Mouse (Mus musculus) forelimb bud, embryonic 11.5 days (tissue): ENCODE measurements around the gene Tmtc4.

Experiments
- DNase-seq: peaks from one replicate; pipeline ENCODE4 v3.0.0-alpha.2; 2012; ENCODE audit warnings: low read depth, low spot score

Tmtc4 gene

DNA sequence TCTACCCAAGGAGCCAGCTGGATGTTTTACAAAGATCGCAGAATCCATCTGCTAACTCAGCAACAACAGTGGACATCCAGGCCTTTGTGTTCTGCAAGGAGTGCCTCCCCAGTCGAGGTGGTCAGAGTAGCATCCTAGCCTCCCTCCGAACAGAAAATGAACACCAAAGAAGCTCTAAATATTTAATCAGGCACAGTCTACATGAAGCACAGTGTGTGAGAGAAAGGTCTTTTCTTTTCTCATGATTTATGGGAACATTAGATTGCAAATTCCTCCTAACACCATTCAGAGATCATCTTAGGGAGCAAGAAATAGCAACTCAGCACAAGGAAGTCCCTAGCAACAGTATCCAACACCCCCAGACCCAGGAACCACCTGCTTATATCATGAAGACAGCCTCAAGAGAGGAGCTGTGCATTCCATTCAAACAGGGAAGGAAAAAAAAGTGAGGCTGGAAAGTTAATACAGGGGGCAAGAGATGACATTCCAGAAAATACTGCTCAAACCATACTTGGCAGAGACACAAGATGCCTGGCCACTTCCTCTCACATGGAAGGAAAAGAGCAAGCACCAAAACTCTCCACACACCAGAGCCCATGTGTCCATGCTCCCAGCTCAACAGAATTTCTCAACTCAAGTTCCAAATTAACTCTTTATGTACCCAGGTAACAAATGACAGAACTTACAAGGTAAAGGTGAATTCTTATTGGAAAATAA lies 8.8 kb downstream of the Tmtc4 start:
- DNase-seq: no peak

DNA sequence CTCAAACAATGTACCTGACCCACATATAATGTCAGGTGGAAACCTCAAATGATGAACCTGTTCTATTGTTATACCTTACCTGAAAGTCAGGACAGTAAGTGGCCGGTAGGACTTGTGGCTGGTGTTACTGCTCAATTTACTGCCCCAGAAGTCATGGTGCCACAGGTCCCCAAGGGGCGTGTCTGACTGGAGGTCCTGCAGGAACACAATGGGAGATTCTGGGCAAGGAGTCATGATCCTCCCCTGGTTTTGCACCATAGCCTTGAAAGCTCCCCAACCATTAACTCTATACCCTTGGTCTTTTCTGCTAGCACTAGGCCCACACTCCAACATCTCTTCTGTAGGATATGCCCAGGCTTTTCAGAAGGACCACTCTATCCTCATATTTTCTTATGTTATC lies 10.7 kb downstream of the Tmtc4 start:
- DNase-seq: no peak

GRCm38 (mm10) chr14:122968049-122968448 lies 15.8 kb downstream of the Tmtc4 start:
- no peak for DNase-seq

DNA sequence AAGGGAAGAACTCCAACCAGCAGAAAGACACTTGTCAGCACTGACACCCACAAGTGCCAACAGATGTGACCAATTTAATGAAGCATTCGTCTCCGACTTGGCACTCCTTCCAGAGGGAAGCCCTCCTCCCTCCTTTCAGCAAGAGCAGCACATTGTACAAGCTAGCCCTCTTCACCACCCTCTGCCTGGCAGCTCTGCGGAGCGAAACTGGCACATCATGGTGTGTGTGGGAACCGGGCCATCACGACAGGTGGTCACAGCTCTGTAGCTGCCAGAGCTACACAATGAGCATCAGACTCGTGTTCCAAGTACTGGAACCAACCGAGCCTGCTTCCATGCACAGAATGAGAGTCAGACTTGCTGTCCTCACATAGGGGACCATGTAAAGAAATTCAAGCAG lies 25.9 kb downstream of the Tmtc4 start:
- DNase-seq: no peak

- peak; percentile 46 for DNase-seq
Measured at GRCm38 (mm10) chr14:122953331-122953730, 30.5 kb downstream of the Tmtc4 start.

GRCm38 (mm10) chr14:122952556-122952955 lies 31.3 kb downstream of the Tmtc4 start:
- DNase-seq: no peak

GRCm38 (mm10) chr14:122951676-122952445 lies 32.0 kb downstream of the Tmtc4 start:
- no peak for DNase-seq

DNA sequence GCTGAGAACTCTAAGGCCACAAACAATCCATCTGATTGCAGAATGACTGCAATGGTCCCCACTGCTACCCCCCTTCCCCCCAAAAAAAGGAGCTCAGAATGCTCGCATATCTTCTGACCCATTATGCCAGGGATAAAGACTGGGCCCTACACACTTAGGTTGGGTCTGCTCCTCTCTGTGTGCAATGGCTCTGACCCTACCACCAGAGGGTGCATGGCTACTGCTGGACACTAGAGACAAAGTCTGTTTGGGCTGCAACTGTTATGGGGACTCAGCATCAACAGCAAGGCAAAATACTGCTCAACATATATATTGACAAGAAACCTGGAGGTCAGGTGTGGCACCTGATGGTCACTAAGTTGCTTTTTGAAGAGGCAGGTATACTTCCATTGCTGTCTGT lies 32.9 kb downstream of the Tmtc4 start:
- no peak for DNase-seq

GRCm38 (mm10) chr14:122943475-122943853 lies 40.4 kb downstream of the Tmtc4 start:
- no peak for DNase-seq

GRCm38 (mm10) chr14:122942757-122943474 lies 40.9 kb downstream of the Tmtc4 start:
- DNase-seq: peak; percentile 64

DNA sequence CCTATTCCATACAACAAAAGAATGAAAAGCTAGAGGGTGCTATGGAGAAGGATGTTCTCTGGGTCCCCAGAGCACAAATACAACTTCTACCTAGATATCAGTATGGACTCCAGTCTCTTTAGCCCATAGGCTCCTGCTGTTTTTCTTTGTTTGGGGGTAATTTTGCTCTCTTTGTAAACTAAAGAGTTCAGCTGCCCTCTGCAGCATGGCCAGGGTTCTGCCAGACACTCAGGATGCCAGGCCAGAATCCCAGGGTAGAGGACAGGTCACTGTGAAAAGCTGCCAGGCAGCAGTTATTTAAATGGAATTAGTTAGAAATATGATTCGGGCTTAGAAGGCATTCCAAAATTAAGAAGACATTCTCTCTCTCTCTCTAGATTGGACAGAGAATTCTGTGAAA lies 47.4 kb downstream of the Tmtc4 start:
- DNase-seq: no peak

DNA sequence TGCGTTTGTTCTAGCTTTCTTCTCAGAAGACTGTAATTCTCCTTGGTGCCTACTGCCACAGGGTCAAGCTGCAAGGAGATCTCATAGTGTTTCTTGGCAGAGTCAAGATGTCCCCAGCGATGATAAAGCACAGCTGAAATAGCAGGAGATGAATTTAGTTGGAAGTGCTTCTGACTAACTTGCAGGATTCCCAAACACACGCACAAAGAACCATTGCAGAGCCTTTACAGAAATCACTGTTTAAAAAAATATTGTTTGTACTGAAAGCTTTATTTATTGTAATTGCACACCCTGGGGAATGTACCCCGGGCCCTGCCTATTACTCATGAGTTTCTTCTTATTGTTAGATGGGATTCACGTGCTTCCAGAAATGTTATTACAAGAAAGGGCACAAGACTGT lies 63.8 kb downstream of the Tmtc4 start:
- DNase-seq: no peak

DNA sequence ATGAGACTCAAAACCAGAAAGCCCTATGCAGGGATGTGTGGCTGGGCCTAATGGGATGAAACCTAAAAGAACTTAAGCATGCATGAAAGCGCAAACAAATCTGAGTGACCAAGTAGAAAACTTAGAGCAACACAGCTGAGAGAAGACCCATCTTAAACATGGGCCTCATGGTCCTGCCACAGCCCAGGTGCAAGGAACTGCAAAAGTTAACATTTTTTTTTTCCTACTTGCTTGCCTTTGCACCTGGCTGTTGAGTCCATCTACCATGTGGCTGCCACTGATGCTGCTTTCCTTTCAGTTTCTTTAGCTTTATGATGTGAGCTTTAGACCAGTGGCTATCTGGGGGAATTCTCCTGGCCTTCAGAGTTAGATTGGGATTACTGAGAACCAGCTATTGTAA lies 66.2 kb downstream of the Tmtc4 start:
- no peak for DNase-seq

DNA sequence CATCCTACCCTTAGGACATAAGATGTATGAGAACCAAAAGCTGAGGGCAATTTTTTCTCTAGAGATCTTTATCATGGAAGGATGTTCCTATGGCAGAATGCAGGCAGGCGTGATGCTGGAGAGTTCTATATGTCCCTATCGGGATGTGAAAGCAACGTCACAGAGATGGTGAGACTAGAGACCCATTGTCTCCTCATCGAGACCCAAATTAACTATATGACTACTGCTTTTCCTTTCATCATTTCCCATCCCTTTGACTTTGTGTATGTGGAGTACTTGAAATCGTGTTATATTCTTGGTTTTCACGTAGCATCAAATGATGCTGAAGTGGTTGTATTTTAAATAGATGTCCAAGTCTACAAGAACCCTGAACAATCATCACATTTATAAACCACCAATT lies 70.2 kb downstream of the Tmtc4 start, which contains the start of gene Ggact:
TSS of gene Ggact (minus strand) at position 101 of the 400 bp plus-strand sequence.
- DNase-seq: no peak

- peak; percentile 51 for DNase-seq
Measured at GRCm38 (mm10) chr14:122912812-122913498, 70.9 kb downstream of the Tmtc4 start.

DNA sequence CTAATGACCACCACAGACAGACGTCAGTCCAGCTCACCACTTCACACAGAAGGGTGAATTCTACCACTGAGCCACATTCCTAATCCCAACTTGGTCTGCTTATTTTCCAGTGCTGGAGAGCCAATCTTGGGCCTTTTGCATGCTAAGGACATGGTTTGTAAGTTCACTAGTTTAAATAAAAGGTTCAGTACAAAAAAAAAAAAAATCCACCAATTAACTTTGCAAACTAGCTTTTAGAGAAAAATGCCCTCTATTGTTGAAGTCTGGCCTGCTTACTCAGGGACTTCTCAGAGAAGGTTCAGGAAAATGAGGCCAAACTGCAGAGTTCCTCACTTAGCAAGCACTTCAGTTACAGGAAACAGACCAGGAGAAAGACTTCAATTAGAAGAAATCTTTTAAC lies 71.7 kb downstream of the Tmtc4 start:
- DNase-seq: no peak

- DNase-seq: no peak
Measured at GRCm38 (mm10) chr14:122911265-122911664, 72.6 kb downstream of the Tmtc4 start.

DNA sequence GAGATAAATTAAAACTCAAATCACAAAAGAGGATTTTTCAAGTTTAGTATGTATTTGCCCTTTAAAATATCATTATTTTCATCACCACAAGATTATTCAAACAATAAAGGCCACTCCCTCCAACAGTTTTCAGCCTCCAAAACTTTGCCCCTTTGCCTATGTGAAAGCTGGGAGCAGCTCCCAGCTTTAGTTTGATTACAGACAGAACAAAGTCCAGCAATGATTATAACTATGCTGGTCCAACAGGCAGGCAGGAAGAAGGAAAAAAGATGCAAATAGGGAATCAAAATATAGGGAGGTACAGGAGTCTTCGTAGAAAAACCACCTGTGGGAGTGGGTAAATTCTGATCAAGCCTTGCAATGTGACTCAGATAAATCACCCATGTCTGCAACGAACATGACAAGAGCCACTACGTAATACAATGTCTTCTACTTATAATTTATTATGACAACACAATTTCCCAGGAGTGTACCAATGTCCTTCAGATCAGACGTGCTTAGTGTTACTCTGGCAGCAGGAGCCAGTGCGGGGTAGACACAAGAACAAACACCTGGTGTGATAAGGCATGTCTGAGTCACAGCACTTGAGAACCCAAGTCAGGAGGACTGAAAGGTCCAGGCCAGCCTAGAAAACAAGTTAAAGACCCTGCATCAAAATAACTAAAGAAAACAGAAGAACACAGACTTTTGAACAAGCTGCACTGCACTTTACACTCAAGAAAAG lies 74.3 kb downstream of the Tmtc4 start:
- no peak for DNase-seq

GRCm38 (mm10) chr14:122908075-122908474 lies 75.8 kb downstream of the Tmtc4 start:
- DNase-seq: no peak

DNA sequence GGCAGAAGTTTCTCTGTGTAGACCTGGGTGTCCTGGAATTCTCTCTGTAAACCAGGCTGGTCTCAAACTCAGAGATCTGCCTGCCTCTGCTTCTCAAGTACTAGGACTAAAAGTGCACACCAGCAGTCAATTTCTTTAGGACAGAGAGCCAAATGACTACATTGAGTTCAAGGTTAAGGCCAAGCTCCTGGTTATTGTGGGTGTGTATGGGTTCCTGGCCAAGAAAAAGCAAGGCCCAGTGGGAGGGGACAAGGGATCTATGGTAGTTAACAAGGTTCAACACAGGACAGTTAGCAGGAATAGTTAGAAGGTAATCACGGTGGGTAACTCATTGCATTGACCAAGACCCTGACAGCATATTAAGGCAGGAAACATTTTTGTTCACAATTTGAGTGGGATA lies 78.8 kb downstream of the Tmtc4 start:
- no peak for DNase-seq

- DNase-seq: no peak
Measured at GRCm38 (mm10) chr14:122903923-122904351, 79.9 kb downstream of the Tmtc4 start.
